Mouse (Mus musculus): ENCODE data around the gene Morc4. TPM values are rescaled to one million over a fixed set of nuclear protein-coding genes. Genes with fewer than 3 reads are reported as not detected.
A peak's percentile ranks its signal among the peaks of the same experiment; 100 is the strongest.

Morc4 gene
- 12.4 and 16.1 TPM in 2 replicates for polyA plus RNA-seq (2015; fragmentation: Nextera tagmentation; extraction: Ambion mirVana)

- no peaks in the 10 kb centered on the region for H3K9me3 ChIP-seq (ENCODE audit: low read length)
- DNase-seq (peak; percentile 60), ATAC-seq (peak; percentile 80)
- no peaks in the 10 kb centered on the region for H3K27me3 ChIP-seq (ENCODE audit: insufficient read depth, low read length)
- peak within 1 kb of the TSS; percentile 75 for H3K4me2 ChIP-seq (ENCODE audit: low read depth, low read length)
- H3K27ac ChIP-seq (ENCODE audit: low read depth): peak within 1 kb of the TSS; percentile 62
- peak within 1 kb of the TSS; percentile 62 for H3K9ac ChIP-seq (replicated peaks)
- 26% methylated on average over 38 of the region's 87 CpGs for WGBS (ENCODE audit: insufficient replicate concordance)
- H3K36me3 ChIP-seq (replicated peaks; ENCODE audit: insufficient read depth, low read length): no peaks in the 10 kb centered on the region
- no peaks in the 10 kb centered on the region for H3K4me1 ChIP-seq (ENCODE audit: insufficient read depth)
- H3K4me3 ChIP-seq (ENCODE audit: low read depth, low read length): peak within 1 kb of the TSS; percentile 60
- TF ChIP-seq EP300 (IDR thresholded peaks at IDR 0.05; ENCODE audit: low read depth) (no peak), CTCF (IDR thresholded peaks at IDR 0.05; ENCODE audit: low read depth) (no peak)
Measured at GRCm38 (mm10) chrX:139870938-139871791, at the start of gene Morc4. TSS of gene Morc4 (minus strand) at chrX:139871677.

- H3K9ac ChIP-seq (replicated peaks): no peak overlapping the region
- DNase-seq (no peak), ATAC-seq (no peak)
- 83% methylated on average over 4 of the region's 4 CpGs for WGBS (ENCODE audit: insufficient replicate concordance)
- H3K9me3 ChIP-seq (ENCODE audit: low read length): no peaks in the 10 kb centered on the region
- no peaks in the 10 kb centered on the region for H3K27me3 ChIP-seq (ENCODE audit: insufficient read depth, low read length)
- H3K27ac ChIP-seq (ENCODE audit: low read depth): no peak overlapping the region
- no peak for TF ChIP-seq EP300 (IDR thresholded peaks at IDR 0.05; ENCODE audit: low read depth)
- no peak for TF ChIP-seq CTCF (IDR thresholded peaks at IDR 0.05; ENCODE audit: low read depth)
- no peaks in the 10 kb centered on the region for H3K4me1 ChIP-seq (ENCODE audit: insufficient read depth)
- H3K4me2 ChIP-seq (ENCODE audit: low read depth, low read length): no peak overlapping the region
- H3K4me3 ChIP-seq (ENCODE audit: low read depth, low read length): no peak overlapping the region
- no peaks in the 10 kb centered on the region for H3K36me3 ChIP-seq (replicated peaks; ENCODE audit: insufficient read depth, low read length)
Measured at GRCm38 (mm10) chrX:139920572-139920971, 49.1 kb upstream of the Morc4 start.

GRCm38 (mm10) chrX:139891387-139891786 is 19.9 kb upstream of the Morc4 start:
- no peaks in the 10 kb centered on the region for H3K4me1 ChIP-seq (ENCODE audit: insufficient read depth)
- H3K9me3 ChIP-seq (ENCODE audit: low read length): no peaks in the 10 kb centered on the region
- TF ChIP-seq CTCF (IDR thresholded peaks at IDR 0.05; ENCODE audit: low read depth) (no peak), EP300 (IDR thresholded peaks at IDR 0.05; ENCODE audit: low read depth) (no peak)
- H3K36me3 ChIP-seq (replicated peaks; ENCODE audit: insufficient read depth, low read length): no peaks in the 10 kb centered on the region
- DNase-seq: no peak
- ATAC-seq: no peak
- H3K27ac ChIP-seq (ENCODE audit: low read depth): no peak overlapping the region
- H3K27me3 ChIP-seq (ENCODE audit: insufficient read depth, low read length): no peaks in the 10 kb centered on the region
- H3K4me3 ChIP-seq (ENCODE audit: low read depth, low read length): no peak overlapping the region
- H3K4me2 ChIP-seq (ENCODE audit: low read depth, low read length): no peak overlapping the region
- no peak overlapping the region for H3K9ac ChIP-seq (replicated peaks)
- 37% methylated on average over 1 of the region's 1 CpGs for WGBS (ENCODE audit: insufficient replicate concordance)

- Histone ChIP-seq H3K4me3 (ENCODE audit: low read depth, low read length) (no peak overlapping the region), H3K9me3 (ENCODE audit: low read length) (no peaks in the 10 kb centered on the region), H3K27ac (ENCODE audit: low read depth) (no peak overlapping the region), H3K27me3 (ENCODE audit: insufficient read depth, low read length) (no peaks in the 10 kb centered on the region), H3K4me2 (ENCODE audit: low read depth, low read length) (no peak overlapping the region), H3K36me3 (replicated peaks; ENCODE audit: insufficient read depth, low read length) (no peaks in the 10 kb centered on the region), H3K9ac (replicated peaks) (no peak overlapping the region), H3K4me1 (ENCODE audit: insufficient read depth) (no peaks in the 10 kb centered on the region)
- DNase-seq (no peak), ATAC-seq (no peak)
- TF ChIP-seq CTCF (IDR thresholded peaks at IDR 0.05; ENCODE audit: low read depth) (no peak), EP300 (IDR thresholded peaks at IDR 0.05; ENCODE audit: low read depth) (no peak)
Measured at GRCm38 (mm10) chrX:139883221-139883620, 11.7 kb upstream of the Morc4 start.

GRCm38 (mm10) chrX:139877936-139878335 is 6.5 kb upstream of the Morc4 start:
- 42% methylated on average over 3 of the region's 3 CpGs for WGBS (ENCODE audit: insufficient replicate concordance)
- no peak overlapping the region for H3K27ac ChIP-seq (ENCODE audit: low read depth)
- DNase-seq: no peak

GRCm38 (mm10) chrX:139877105-139877504 is 5.6 kb upstream of the Morc4 start:
- WGBS (ENCODE audit: insufficient replicate concordance): 55% methylated on average over 7 of the region's 7 CpGs
- Histone ChIP-seq H3K27me3 (ENCODE audit: insufficient read depth, low read length) (no peaks in the 10 kb centered on the region), H3K9me3 (ENCODE audit: low read length) (no peaks in the 10 kb centered on the region), H3K4me1 (ENCODE audit: insufficient read depth) (no peaks in the 10 kb centered on the region), H3K4me3 (ENCODE audit: low read depth, low read length) (no peak overlapping the region), H3K27ac (ENCODE audit: low read depth) (peak overlapping the region; percentile 39), H3K9ac (replicated peaks) (no peak overlapping the region), H3K36me3 (replicated peaks; ENCODE audit: insufficient read depth, low read length) (no peaks in the 10 kb centered on the region), H3K4me2 (ENCODE audit: low read depth, low read length) (no peak overlapping the region)
- DNase-seq (peak; percentile 24), ATAC-seq (peak; percentile 90)
- TF ChIP-seq CTCF (IDR thresholded peaks at IDR 0.05; ENCODE audit: low read depth) (no peak), EP300 (IDR thresholded peaks at IDR 0.05; ENCODE audit: low read depth) (no peak)

More at GRCm38 (mm10) chrX:139877936-139878335, 6.5 kb upstream of the Morc4 start:
- no peak for ATAC-seq
- Histone ChIP-seq H3K27me3 (ENCODE audit: insufficient read depth, low read length) (no peaks in the 10 kb centered on the region), H3K4me2 (ENCODE audit: low read depth, low read length) (no peak overlapping the region), H3K9me3 (ENCODE audit: low read length) (no peaks in the 10 kb centered on the region), H3K9ac (replicated peaks) (no peak overlapping the region), H3K4me1 (ENCODE audit: insufficient read depth) (no peaks in the 10 kb centered on the region), H3K4me3 (ENCODE audit: low read depth, low read length) (no peak overlapping the region), H3K36me3 (replicated peaks; ENCODE audit: insufficient read depth, low read length) (no peaks in the 10 kb centered on the region)
- TF ChIP-seq CTCF (IDR thresholded peaks at IDR 0.05; ENCODE audit: low read depth): no peak

All from liver, postnatal 0 days (tissue).